Mouse (Mus musculus) MEL (cell line): ENCODE results near the gene Elovl5. TPM values are rescaled to one million over a fixed set of nuclear protein-coding genes. Genes with fewer than 3 reads are reported as not detected.

Experiments
- DNase-seq: peaks from one replicate; pipeline ENCODE4 v3.0.0; 2011; ENCODE audit warnings: low read depth, low spot score
- H3K27ac ChIP-seq: 2 replicates; pipeline ENCODE4 v1.5.1; 2012; ENCODE audit warnings: low read depth, mild to moderate bottlenecking, control low read depth, low read length, moderate library complexity; ENCODE audit not compliant: control insufficient read depth
- H3K27me3 ChIP-seq, 2 experiments: fragments of 150-350 bp in 1 of 2; sonication (generic) in 1 of 2; 2 replicates each; pipeline ENCODE4 v1.6.1; 2012; ENCODE audit warnings: low read length in 2 of 2, mild to moderate bottlenecking in 2 of 2, improper control_type of control experiment in 1 of 2, moderate library complexity in 1 of 2; ENCODE audit not compliant: insufficient read depth in 2 of 2, control insufficient read depth in 1 of 2
- H3K36me3 ChIP-seq, 2 experiments: 2 replicates each; pipeline ENCODE4 v1.6.1; 2012 to 2014; ENCODE audit warnings: low read length in 2 of 2, improper control_type of control experiment in 1 of 2, inconsistent platforms in 1 of 2, mild to moderate bottlenecking in 1 of 2; ENCODE audit not compliant: insufficient read depth in 2 of 2, control insufficient read depth in 1 of 2
- H3K4me1 ChIP-seq, 2 experiments: fragments of 150-350 bp in 1 of 2; sonication (generic) in 1 of 2; 2 replicates each; pipeline ENCODE4 v1.6.1; 2012; ENCODE audit warnings: low read length in 2 of 2, improper control_type of control experiment in 1 of 2, mild to moderate bottlenecking in 1 of 2; ENCODE audit not compliant: insufficient read depth in 2 of 2, control insufficient read depth in 1 of 2
- H3K4me3 ChIP-seq, 2 experiments: fragments of 150-350 bp in 1 of 2; sonication (generic) in 1 of 2; 2 replicates each; pipeline ENCODE4 v1.5.1; 2012; ENCODE audit warnings: low read depth in 2 of 2, low read length in 2 of 2, mild to moderate bottlenecking in 2 of 2, moderate library complexity in 2 of 2, control low read depth in 1 of 2, improper control_type of control experiment in 1 of 2; ENCODE audit not compliant: control insufficient read depth in 1 of 2, insufficient read depth in 1 of 2
- H3K79me2 ChIP-seq: 2 replicates; pipeline ENCODE4 v1.6.1; 2012; ENCODE audit warnings: mild to moderate bottlenecking, low read length, moderate library complexity; ENCODE audit not compliant: control insufficient read depth, poor library complexity, insufficient read depth
- H3K9ac ChIP-seq: 2 replicates; pipeline ENCODE4 v1.6.1; 2012; ENCODE audit warnings: low read depth, mild to moderate bottlenecking, control low read depth, low read length, moderate library complexity; ENCODE audit not compliant: control insufficient read depth, poor library complexity, severe bottlenecking
- H3K9me3 ChIP-seq: fragments of 150-350 bp; sonication (generic); replicated peaks from 2 replicates; pipeline ENCODE4 v1.6.1; 2012; ENCODE audit warnings: mild to moderate bottlenecking, low read length, improper control_type of control experiment, moderate library complexity; ENCODE audit not compliant: insufficient read depth
- BHLHE40 ChIP-seq: IDR thresholded peaks from 2 replicates; pipeline ENCODE4 v1.6.1; 2012; ENCODE audit warnings: low read depth, mild to moderate bottlenecking, inconsistent platforms, low read length, improper control_type of control experiment, borderline replicate concordance
- GATA1 ChIP-seq: IDR thresholded peaks from 2 replicates; pipeline ENCODE4 v1.6.1; 2011; ENCODE audit warnings: low read depth, low read length, improper control_type of control experiment
- MAX ChIP-seq: IDR thresholded peaks from 2 replicates; pipeline ENCODE4 v1.6.1; 2011; ENCODE audit warnings: low read length, improper control_type of control experiment
- MAZ ChIP-seq: IDR thresholded peaks from 2 replicates; pipeline ENCODE4 v1.6.1; 2012; ENCODE audit warnings: low read depth, mild to moderate bottlenecking, inconsistent platforms, low read length, improper control_type of control experiment
- MEF2A ChIP-seq: IDR thresholded peaks from 2 replicates; pipeline ENCODE4 v1.6.1; 2014; ENCODE audit warnings: low read depth, mild to moderate bottlenecking, inconsistent platforms, low read length, improper control_type of control experiment; ENCODE audit not compliant: poor library complexity, insufficient replicate concordance, severe bottlenecking; ENCODE audit errors: extremely low read depth
- MYB ChIP-seq: IDR thresholded peaks from 2 replicates; pipeline ENCODE4 v1.6.1; 2011; ENCODE audit warnings: mild to moderate bottlenecking, low read depth, low read length, improper control_type of control experiment
- NELFE ChIP-seq: IDR thresholded peaks from 2 replicates; pipeline ENCODE4 v1.6.1; 2011; ENCODE audit warnings: low read depth, low read length, improper control_type of control experiment
- POLR2AphosphoS2 ChIP-seq: IDR thresholded peaks from 2 replicates; pipeline ENCODE4 v1.6.1; 2011; ENCODE audit warnings: low read length, improper control_type of control experiment
- RCOR1 ChIP-seq: IDR thresholded peaks from 2 replicates; pipeline ENCODE4 v1.6.1; 2012; ENCODE audit warnings: low read depth, mild to moderate bottlenecking, inconsistent platforms, low read length, improper control_type of control experiment
- SIN3A ChIP-seq: IDR thresholded peaks from 2 replicates; pipeline ENCODE4 v1.6.1; 2012; ENCODE audit warnings: low read length, improper control_type of control experiment, inconsistent platforms
- SMC3 ChIP-seq: IDR thresholded peaks from 2 replicates; pipeline ENCODE4 v1.6.1; 2011; ENCODE audit warnings: low read depth, low read length, improper control_type of control experiment
- TAL1 ChIP-seq: IDR thresholded peaks from 2 replicates; pipeline ENCODE4 v1.6.1; 2012; ENCODE audit warnings: mild to moderate bottlenecking, inconsistent platforms, low read length, moderate library complexity, mixed read lengths
- USF2 ChIP-seq, 2 experiments: IDR thresholded peaks; 2 replicates each; pipeline ENCODE4 v1.6.1; 2011 to 2012; ENCODE audit warnings: improper control_type of control experiment in 2 of 2, low read length in 2 of 2, borderline replicate concordance in 1 of 2, inconsistent platforms in 1 of 2, low read depth in 1 of 2, mild to moderate bottlenecking in 1 of 2; ENCODE audit not compliant: insufficient read depth in 1 of 2
- ZC3H11A ChIP-seq: IDR thresholded peaks from 2 replicates; pipeline ENCODE4 v1.6.1; 2012; ENCODE audit warnings: low read depth, mild to moderate bottlenecking, inconsistent platforms, low read length, improper control_type of control experiment
- ZNF384 ChIP-seq: IDR thresholded peaks from 2 replicates; pipeline ENCODE4 v1.6.1; 2012; ENCODE audit warnings: low read depth, mild to moderate bottlenecking, inconsistent platforms, low read length, improper control_type of control experiment
- polyA plus RNA-seq, 2 experiments: library from polyadenylated mRNA; stranded (reverse) in 1 of 2; unstranded in 1 of 2; fragments of >175 nt in 1 of 2; fragments of >200 nt in 1 of 2; gene quantifications; 2 replicates each; pipeline versions ENCODE4 v1.2.1 to v1.2.4; 2012; ENCODE audit warnings: low replicate concordance in 2 of 2, low read depth in 1 of 2; ENCODE audit not compliant: insufficient read length in 2 of 2, insufficient read depth in 1 of 2, missing spikeins in 1 of 2
- total RNA-seq: library from RNA; depleted of rRNA; stranded (reverse); fragments of 300-350 nt; gene quantifications from 2 replicates; pipeline ENCODE4 v1.2.3, GENCODE M21; 2012

The Elovl5 gene
- total and polyA plus RNA-seq, 3 experiments = 52.3 to 73.0 (median 58.3) TPM

- Histone ChIP-seq H3K9ac (no peak overlapping the region), H3K27ac (no peak overlapping the region), H3K79me2 (peaks cover 26% of the 10 kb centered on the region), H3K27me3 (no peaks in the 10 kb centered on the region), H3K36me3 (peaks cover 11 to 25% of the 10 kb centered on the region in 2 experiments), H3K4me3 (no peak overlapping the region), H3K4me1 (peaks cover 5 to 14% of the 10 kb centered on the region in 2 experiments), H3K9me3 (no peaks in the 10 kb centered on the region)
- no peak for DNase-seq
- no peak for TF ChIP-seq BHLHE40
- TF ChIP-seq ZNF384 = peak; percentile 79; the same call in 1 of the 2 replicates
- no peak for TF ChIP-seq SIN3A
- TF ChIP-seq MAX = no peak
Measured at GRCm38 (mm10) chr9:77958327-77958726, 41.2 kb downstream of the Elovl5 start.

GRCm38 (mm10) chr9:77959759-77960158 is 42.6 kb downstream of the Elovl5 start:
- Histone ChIP-seq H3K9me3 (no peaks in the 10 kb centered on the region), H3K79me2 (peaks cover 13% of the 10 kb centered on the region), H3K27me3 (no peaks in the 10 kb centered on the region), H3K4me1 (peaks cover 7 to 10% of the 10 kb centered on the region in 2 experiments), H3K36me3 (peaks cover 5 to 31% of the 10 kb centered on the region in 2 experiments), H3K4me3 (no peak overlapping the region), H3K27ac (no peak overlapping the region), H3K9ac (no peak overlapping the region)
- TF ChIP-seq USF2 (IDR thresholded peaks at IDR 0.05; ENCODE audit: borderline replicate concordance in 1 of 2, insufficient read depth in 1 of 2, low read depth in 1 of 2, low read length in 2 of 2) (no peak), SMC3 (no peak), ZC3H11A (no peak), MYB (no peak), GATA1 (no peak), TAL1 (no peak), RCOR1 (no peak), MEF2A (no peak)
- DNase-seq = no peak

- DNase-seq = no peak
- Histone ChIP-seq H3K79me2 (peaks cover 7% of the 10 kb centered on the region), H3K4me1 (peaks cover 16 to 18% of the 10 kb centered on the region in 2 experiments), H3K27me3 (no peaks in the 10 kb centered on the region), H3K36me3 (peaks cover 16 to 33% of the 10 kb centered on the region in 2 experiments), H3K9ac (no peak overlapping the region), H3K27ac (no peak overlapping the region), H3K9me3 (no peaks in the 10 kb centered on the region), H3K4me3 (no peak overlapping the region)
- no peak for TF ChIP-seq BHLHE40
- TF ChIP-seq MAZ = no peak
- no peak for TF ChIP-seq MEF2A
- TF ChIP-seq POLR2AphosphoS2 = no peak
- TF ChIP-seq NELFE = no peak
Measured at GRCm38 (mm10) chr9:77961350-77961749, 44.2 kb downstream of the Elovl5 start.
